Mouse (Mus musculus) forebrain, postnatal 0 days (tissue): Measurements from ENCODE around the gene Samsn1. TPM values are rescaled to one million over a fixed set of nuclear protein-coding genes. Genes with fewer than 3 reads are reported as not detected.
"Not testable (repeated sequence)": the region's sequence is repeated elsewhere in the genome, so short reads cannot be mapped to it uniquely, and the experiment has no call there.

Source experiments
- ATAC-seq: fragments of 200-750 bp; cut with Nextera tagmentation; 2 replicates; pipeline ENCODE4 v1.8.0; 2017; ENCODE audit warnings: mild to moderate bottlenecking, moderate library complexity
- DNase-seq: peaks from one replicate; pipeline ENCODE4 v3.0.0-alpha.2; 2015
- H3K27ac ChIP-seq: fragments of 300-500 bp; sonication (generic); 2 replicates; pipeline ENCODE4 v1.5.1; 2014; ENCODE audit warnings: low read depth, mild to moderate bottlenecking, antibody characterized with exemption, low read length, moderate library complexity, mixed read lengths
- H3K27me3 ChIP-seq: fragments of 300-500 bp; sonication (generic); 2 replicates; pipeline ENCODE4 v1.6.1; 2014; ENCODE audit warnings: mild to moderate bottlenecking, low read length, mixed read lengths; ENCODE audit not compliant: insufficient read depth
- H3K36me3 ChIP-seq: fragments of 300-500 bp; sonication (generic); 2 replicates; pipeline ENCODE4 v1.6.1; 2014; ENCODE audit warnings: mild to moderate bottlenecking, moderate library complexity; ENCODE audit not compliant: insufficient read depth
- H3K4me1 ChIP-seq: fragments of 300-500 bp; sonication (generic); 2 replicates; pipeline ENCODE4 v1.6.1; 2014; ENCODE audit warnings: antibody characterized with exemption; ENCODE audit not compliant: insufficient read depth
- H3K4me2 ChIP-seq: fragments of 300-500 bp; sonication (generic); 2 replicates; pipeline ENCODE4 v1.6.1; 2014; ENCODE audit warnings: low read depth, mild to moderate bottlenecking, moderate library complexity
- H3K4me3 ChIP-seq: fragments of 300-500 bp; sonication (generic); 2 replicates; pipeline ENCODE4 v1.5.1; 2014; ENCODE audit warnings: low read depth, low read length, mixed read lengths
- H3K9ac ChIP-seq: fragments of 300-500 bp; sonication (generic); 2 replicates; pipeline ENCODE4 v1.6.1; 2014; ENCODE audit warnings: mild to moderate bottlenecking
- H3K9me3 ChIP-seq: fragments of 300-500 bp; sonication (generic); 2 replicates; pipeline ENCODE4 v1.6.1; 2016; ENCODE audit warnings: low read length
- CTCF ChIP-seq: sonication (generic); IDR thresholded peaks from 2 replicates; pipeline ENCODE4 v1.5.1; 2016; ENCODE audit warnings: antibody characterized with exemption, control low read depth, low read depth
- WGBS: fragments of 180-500 bp; shearing (Covaris S2); extraction: QIAGEN DNeasy Blood & Tissue Kit; methylation state at CpG from one replicate; pipeline ENCODE4 v1.1.7; 2014; 5-methylcytosine and 5-hydroxymethylcytosine counted together
- polyA plus RNA-seq: library from polyadenylated mRNA; unstranded; fragments of >200 nt; fragmentation: Nextera tagmentation; extraction: Ambion mirVana; gene quantifications from 2 replicates; pipeline ENCODE4 v1.2.1, GENCODE M21; 2015
- total RNA-seq: library from RNA; depleted of rRNA; stranded (reverse); fragments of >200 nt; gene quantifications from 2 replicates; pipeline ENCODE4 v1.2.3, GENCODE M21; 2014

Samsn1 gene
- total and polyA plus RNA-seq, 2 experiments from 2014 or later, result 0.90 to 1.4 TPM

GRCm38 (mm10) chr16:75842569-75842968 lies 179.5 kb downstream of the Samsn1 start:
- H3K9ac ChIP-seq, result no peak overlapping the region
- H3K4me2 ChIP-seq, result no peak overlapping the region
- ATAC-seq (no peak), DNase-seq (no peak)
- H3K4me1 ChIP-seq, result 0 out of 2 replicates have a peak, but pooled peaks cover 3% of the 10 kb centered on the region
- 86% methylated on average over 9 of the region's 9 CpGs for WGBS
- no peaks in the 10 kb centered on the region for H3K27me3 ChIP-seq
- no peaks in the 10 kb centered on the region for H3K36me3 ChIP-seq
- no peak overlapping the region for H3K4me3 ChIP-seq
- no peak overlapping the region for H3K27ac ChIP-seq
- TF ChIP-seq CTCF, result no peak
- no peaks in the 10 kb centered on the region for H3K9me3 ChIP-seq

DNA sequence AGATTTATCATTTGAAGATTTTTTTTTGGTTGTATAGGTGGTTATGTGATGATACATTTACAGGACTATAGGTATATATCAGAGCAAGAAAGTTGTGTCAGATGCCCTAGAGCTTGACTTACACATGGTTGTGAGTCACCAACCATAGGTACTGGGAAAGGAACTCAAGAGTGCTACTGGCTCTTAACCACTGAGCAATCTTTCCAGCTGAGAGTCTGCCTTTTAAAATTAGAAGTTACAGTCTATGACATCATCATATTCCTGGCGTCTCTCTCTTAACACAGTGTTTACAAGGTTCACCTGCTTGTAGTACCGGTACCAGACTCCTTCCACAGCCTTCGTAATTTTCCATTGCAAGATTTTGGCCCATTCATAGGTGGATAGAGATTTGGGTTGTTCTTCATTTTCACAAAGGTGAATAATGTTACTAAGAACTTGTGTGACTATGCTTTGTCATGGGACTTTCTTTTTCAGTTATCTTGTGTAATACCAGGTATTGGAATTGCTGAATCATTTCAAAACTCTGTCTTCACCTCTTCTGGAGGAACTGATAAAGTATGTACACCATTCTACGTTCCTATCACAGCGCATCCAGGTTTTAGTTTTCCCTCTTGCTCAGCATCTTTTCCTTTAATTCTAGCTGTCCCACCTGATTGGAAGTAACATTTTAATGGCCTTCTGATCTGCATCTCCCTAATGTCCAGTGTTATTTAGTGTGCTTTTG lies 184.2 kb downstream of the Samsn1 start:
- Histone ChIP-seq H3K27me3 (no peaks in the 10 kb centered on the region), H3K4me2 (no peak overlapping the region), H3K27ac (no peak overlapping the region), H3K4me3 (no peak overlapping the region), H3K9me3 (no peaks in the 10 kb centered on the region), H3K4me1 (no peaks in the 10 kb centered on the region), H3K36me3 (no peaks in the 10 kb centered on the region), H3K9ac (no peak overlapping the region)
- ATAC-seq (no peak), DNase-seq (no peak)
- 96% methylated on average over 5 of the region's 5 CpGs for WGBS
- no peak for TF ChIP-seq CTCF

DNA sequence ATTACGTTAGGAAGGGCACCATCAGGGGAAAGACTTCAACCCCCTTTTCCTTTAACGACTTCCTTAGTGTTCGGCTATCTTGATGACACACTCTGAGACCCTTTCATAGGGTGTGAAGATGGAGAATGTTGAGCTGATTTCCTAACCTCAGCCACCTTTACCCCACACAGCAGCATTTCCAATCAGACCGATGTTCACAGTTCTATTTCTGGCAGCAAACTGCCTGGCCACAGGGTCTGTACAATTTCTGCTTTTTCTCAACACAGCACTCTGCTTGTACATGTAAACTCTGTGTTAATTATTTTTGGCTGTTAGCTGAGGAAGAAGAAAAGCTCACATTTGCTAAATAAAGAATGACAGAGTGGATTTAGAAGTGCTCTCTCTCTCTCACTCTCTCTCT lies 190.7 kb downstream of the Samsn1 start:
- Histone ChIP-seq H3K4me2 (no peak overlapping the region), H3K36me3 (no peaks in the 10 kb centered on the region), H3K9me3 (no peaks in the 10 kb centered on the region), H3K4me1 (no peaks in the 10 kb centered on the region), H3K27me3 (no peaks in the 10 kb centered on the region), H3K4me3 (no peak overlapping the region), H3K9ac (no peak overlapping the region), H3K27ac (no peak overlapping the region)
- no peak for TF ChIP-seq CTCF
- 71% methylated on average over 4 of the region's 4 CpGs for WGBS
- ATAC-seq, result no peak
- no peak for DNase-seq

DNA sequence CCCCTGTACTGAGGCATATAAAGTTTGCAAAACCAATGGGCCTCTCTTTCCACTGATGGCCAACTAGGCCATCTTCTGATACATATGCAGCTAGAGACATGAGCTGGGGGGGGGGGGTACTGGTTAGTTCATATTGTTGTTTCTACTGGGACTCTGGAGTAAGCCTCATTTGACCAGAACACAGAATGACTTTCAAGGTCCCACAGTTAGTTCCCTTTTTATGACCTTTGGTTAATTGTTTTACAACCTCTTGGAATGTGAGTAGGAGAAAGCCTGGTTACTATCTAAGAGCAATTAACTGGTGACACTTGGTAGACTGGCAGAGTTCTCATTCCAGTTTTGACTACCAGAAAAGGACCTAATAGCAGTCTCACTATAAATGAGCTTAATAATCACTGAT lies 195.1 kb downstream of the Samsn1 start:
- H3K36me3 ChIP-seq, H3K27ac ChIP-seq, H3K27me3 ChIP-seq, ATAC-seq, H3K4me1 ChIP-seq, H3K9ac ChIP-seq, DNase-seq, H3K4me3 ChIP-seq, H3K9me3 ChIP-seq, H3K4me2 ChIP-seq: not testable (repeated sequence)

DNA sequence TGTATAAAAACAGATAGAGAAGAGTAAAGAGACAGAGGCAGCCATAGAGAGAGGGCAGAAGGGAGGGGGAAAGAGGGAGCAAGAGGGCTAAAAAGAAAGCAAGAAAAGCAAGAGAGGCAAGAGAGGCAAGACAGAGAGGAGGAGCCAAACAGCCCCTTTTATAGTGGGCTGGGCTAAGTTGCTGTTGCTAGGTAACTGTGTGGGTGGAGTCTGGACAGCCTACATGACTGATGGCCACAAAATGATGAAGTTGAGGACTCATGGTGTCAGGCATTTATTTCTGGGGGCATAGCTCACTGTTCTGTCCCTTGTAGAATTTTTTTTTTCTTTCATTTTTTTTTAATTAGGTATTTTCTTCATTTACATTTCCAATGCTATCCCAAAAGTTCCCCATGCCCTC lies 195.6 kb downstream of the Samsn1 start:
- no peak for ATAC-seq
- TF ChIP-seq CTCF, result no peak
- Histone ChIP-seq H3K9me3 (no peaks in the 10 kb centered on the region), H3K9ac (no peak overlapping the region), H3K27me3 (no peaks in the 10 kb centered on the region), H3K4me1 (no peaks in the 10 kb centered on the region), H3K4me3 (no peak overlapping the region), H3K4me2 (no peak overlapping the region), H3K27ac (no peak overlapping the region), H3K36me3 (no peaks in the 10 kb centered on the region)
- DNase-seq, result no peak

GRCm38 (mm10) chr16:75823226-75823625 lies 198.9 kb downstream of the Samsn1 start:
- no peaks in the 10 kb centered on the region for H3K27me3 ChIP-seq
- DNase-seq (no peak), ATAC-seq (no peak)
- no peaks in the 10 kb centered on the region for H3K9me3 ChIP-seq
- 73% methylated on average over 6 of the region's 6 CpGs for WGBS
- H3K4me2 ChIP-seq, result no peak overlapping the region
- H3K27ac ChIP-seq, result no peak overlapping the region
- TF ChIP-seq CTCF, result no peak
- H3K36me3 ChIP-seq, result no peaks in the 10 kb centered on the region
- H3K9ac ChIP-seq, result no peak overlapping the region
- H3K4me1 ChIP-seq, result no peaks in the 10 kb centered on the region
- no peak overlapping the region for H3K4me3 ChIP-seq

- no peak overlapping the region for H3K9ac ChIP-seq
- H3K4me2 ChIP-seq, result no peak overlapping the region
- DNase-seq (no peak), ATAC-seq (no peak)
- no peaks in the 10 kb centered on the region for H3K9me3 ChIP-seq
- no peaks in the 10 kb centered on the region for H3K27me3 ChIP-seq
- H3K27ac ChIP-seq, result no peak overlapping the region
- H3K4me3 ChIP-seq, result no peak overlapping the region
- no peaks in the 10 kb centered on the region for H3K4me1 ChIP-seq
- 57% methylated on average over 3 of the region's 3 CpGs for WGBS
- TF ChIP-seq CTCF, result no peak
- no peaks in the 10 kb centered on the region for H3K36me3 ChIP-seq
These were observed 201.1 kb downstream of the Samsn1 start for GRCm38 (mm10) chr16:75820963-75821362.
